Mouse (Mus musculus) bone marrow, adult 2 months (tissue): ENCODE data around the gene Itk. TPM values are rescaled to one million over a fixed set of nuclear protein-coding genes. Genes with fewer than 3 reads are reported as not detected.

Source experiments
- H3K27ac ChIP-seq: fragments of 200-500 bp; 2 replicates; pipeline ENCODE4 v1.5.1; 2012; ENCODE audit warnings: low read depth, mild to moderate bottlenecking, control low read depth, inconsistent platforms, low read length; ENCODE audit not compliant: control insufficient read depth, poor library complexity, insufficient read depth
- H3K4me1 ChIP-seq: fragments of 200-500 bp; 2 replicates; pipeline ENCODE4 v1.6.1; 2011; ENCODE audit warnings: low read length; ENCODE audit not compliant: control insufficient read depth, insufficient read depth
- H3K4me3 ChIP-seq: fragments of 200-500 bp; replicated peaks from 2 replicates; pipeline ENCODE3; 2011; ENCODE audit warnings: mild to moderate bottlenecking, low read depth, low read length, control low read depth; ENCODE audit not compliant: control insufficient read depth
- CTCF ChIP-seq: fragments of 200-500 bp; IDR thresholded peaks from 2 replicates; pipeline ENCODE4 v1.5.1; 2011; ENCODE audit warnings: low read length, control low read depth; ENCODE audit not compliant: control insufficient read depth, insufficient read depth
- POLR2A ChIP-seq: fragments of 200-500 bp; IDR thresholded peaks from 2 replicates; pipeline ENCODE4 v1.6.1; 2011; ENCODE audit warnings: low read depth, mild to moderate bottlenecking, control low read depth, low read length, borderline replicate concordance; ENCODE audit not compliant: control insufficient read depth
- WGBS: fragments of 180-500 bp; shearing (Covaris S2); methylation state at CpG from one replicate; pipeline ENCODE4 v1.1.7; 2018; 5-methylcytosine and 5-hydroxymethylcytosine counted together
- polyA plus RNA-seq: library from polyadenylated mRNA; stranded (reverse); fragments of >200 nt; gene quantifications from 2 replicates; pipeline ENCODE4 v1.2.4, GENCODE M21; 2011; ENCODE audit warnings: low replicate concordance; ENCODE audit not compliant: missing spikeins, insufficient read depth, insufficient read length

The Itk gene
- polyA plus RNA-seq, 1 experiment: 4.4 TPM

DNA sequence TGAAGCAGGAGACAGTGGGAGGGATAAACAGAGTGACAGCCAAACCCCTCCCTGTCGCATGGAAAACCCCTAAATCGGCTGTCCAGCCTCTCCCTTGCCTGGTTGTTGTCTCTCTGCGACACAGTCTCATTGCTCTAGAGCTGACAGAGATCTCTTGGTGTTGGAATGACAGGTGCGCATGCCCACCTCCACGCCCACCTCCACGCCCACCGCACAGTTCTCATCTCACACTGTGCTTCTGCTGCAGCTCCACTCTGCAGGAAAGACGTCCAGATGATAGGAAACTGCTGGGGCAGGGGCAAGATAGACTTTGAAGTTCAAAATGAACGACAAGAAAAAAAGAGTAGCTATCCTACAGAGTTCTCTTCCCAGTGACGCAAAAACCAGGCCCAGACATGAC, 85.2 kb downstream of the Itk start:
- Histone ChIP-seq H3K4me1 (peaks cover 9% of the 10 kb centered on the region), H3K27ac (peak overlapping the region; percentile 73), H3K4me3 (no peak overlapping the region)
- 62% methylated on average over 10 of the region's 10 CpGs for WGBS
- TF ChIP-seq POLR2A (no peak), CTCF (no peak)

DNA sequence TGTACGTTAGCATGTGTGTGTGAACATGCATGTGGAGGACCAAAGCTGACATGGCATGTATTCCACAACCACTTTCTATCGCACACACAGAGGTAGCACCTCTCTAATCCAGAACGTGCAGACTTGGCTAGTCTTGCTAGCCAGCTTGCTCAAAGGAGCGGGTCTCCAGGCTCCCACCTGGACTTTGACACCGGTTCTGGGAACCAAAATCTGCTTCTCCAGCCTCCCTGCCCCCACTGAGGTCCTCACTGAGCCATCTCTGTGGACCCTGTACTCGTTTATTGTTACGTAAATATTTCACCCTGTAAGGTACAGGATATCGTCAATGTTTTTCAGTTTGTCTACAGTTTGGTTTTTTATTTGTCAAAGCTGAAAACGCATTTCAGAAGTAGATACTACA, 86.8 kb downstream of the Itk start:
- H3K4me1 ChIP-seq: peaks cover 7% of the 10 kb centered on the region
- no peak overlapping the region for H3K4me3 ChIP-seq
- no peak overlapping the region for H3K27ac ChIP-seq
- TF ChIP-seq CTCF (no peak), POLR2A (no peak)
- 80% methylated on average over 9 of the region's 9 CpGs for WGBS

- WGBS: 86% methylated on average over 23 of the region's 23 CpGs
- no peak overlapping the region for H3K27ac ChIP-seq
- TF ChIP-seq POLR2A (no peak), CTCF (no peak)
- peaks cover 7% of the 10 kb centered on the region for H3K4me1 ChIP-seq
- no peak overlapping the region for H3K4me3 ChIP-seq
Measured at GRCm38 (mm10) chr11:46301579-46302248, 87.6 kb downstream of the Itk start.

DNA sequence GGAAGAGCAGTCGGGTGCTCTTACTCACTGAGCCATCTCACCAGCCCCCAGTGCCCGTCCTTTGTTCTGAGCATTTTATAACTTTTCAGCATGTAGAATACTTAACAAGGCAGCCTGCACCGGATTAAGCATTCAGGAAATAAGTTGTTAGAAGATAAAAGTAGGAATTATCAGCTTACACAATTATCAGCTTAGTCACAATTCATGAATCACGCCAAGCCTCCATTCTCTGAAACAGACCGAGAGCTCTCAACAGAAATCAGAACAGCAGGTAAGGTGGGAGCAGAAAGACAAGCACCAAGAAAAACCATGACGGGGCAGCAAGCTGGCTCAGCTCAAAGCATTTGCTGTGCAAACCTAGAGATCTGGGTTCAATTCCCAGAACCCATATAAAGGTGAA, 89.4 kb downstream of the Itk start:
- Histone ChIP-seq H3K4me1 (peaks cover 2% of the 10 kb centered on the region; the same call in 1 of the 2 replicates), H3K4me3 (no peak overlapping the region), H3K27ac (no peak overlapping the region)
- TF ChIP-seq CTCF (no peak), POLR2A (no peak)
- 41% methylated on average over 6 of the region's 6 CpGs for WGBS

- H3K4me1 ChIP-seq: peaks cover 2% of the 10 kb centered on the region; the same call in 1 of the 2 replicates
- H3K4me3 ChIP-seq: no peak overlapping the region
- WGBS: 28% methylated on average over 13 of the region's 13 CpGs
- TF ChIP-seq CTCF (no peak), POLR2A (no peak)
- no peak overlapping the region for H3K27ac ChIP-seq
Measured at GRCm38 (mm10) chr11:46298889-46299785, 90.2 kb downstream of the Itk start.

GRCm38 (mm10) chr11:46294390-46294789, 94.9 kb downstream of the Itk start:
- 88% methylated on average over 11 of the region's 11 CpGs for WGBS
- Histone ChIP-seq H3K4me1 (no peaks in the 10 kb centered on the region), H3K4me3 (no peak overlapping the region), H3K27ac (no peak overlapping the region)
- TF ChIP-seq CTCF (no peak), POLR2A (no peak)

DNA sequence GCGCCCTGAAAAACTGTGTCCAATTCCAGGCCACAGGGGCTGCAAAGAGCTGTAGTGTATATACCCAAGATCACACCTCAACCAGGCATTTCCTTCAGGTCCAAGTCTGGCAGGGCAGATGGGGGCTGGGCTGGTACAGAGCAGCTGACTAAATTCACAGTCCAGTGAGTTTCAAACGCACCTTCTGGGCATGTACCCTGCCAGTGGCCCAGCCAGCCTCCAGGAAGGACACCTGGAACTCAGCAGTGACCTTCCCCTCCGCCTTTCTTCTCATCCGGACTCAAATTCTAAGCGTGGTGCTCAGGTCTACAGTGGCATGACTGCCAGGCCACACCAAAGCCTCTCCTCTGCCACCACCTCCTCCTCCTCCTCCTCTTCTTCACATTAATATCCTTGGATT, 95.8 kb downstream of the Itk start:
- TF ChIP-seq POLR2A: no peak
- no peak for TF ChIP-seq CTCF
- no peak overlapping the region for H3K4me3 ChIP-seq
- no peaks in the 10 kb centered on the region for H3K4me1 ChIP-seq
- WGBS: 86% methylated on average over 5 of the region's 5 CpGs
- H3K27ac ChIP-seq: no peak overlapping the region

DNA sequence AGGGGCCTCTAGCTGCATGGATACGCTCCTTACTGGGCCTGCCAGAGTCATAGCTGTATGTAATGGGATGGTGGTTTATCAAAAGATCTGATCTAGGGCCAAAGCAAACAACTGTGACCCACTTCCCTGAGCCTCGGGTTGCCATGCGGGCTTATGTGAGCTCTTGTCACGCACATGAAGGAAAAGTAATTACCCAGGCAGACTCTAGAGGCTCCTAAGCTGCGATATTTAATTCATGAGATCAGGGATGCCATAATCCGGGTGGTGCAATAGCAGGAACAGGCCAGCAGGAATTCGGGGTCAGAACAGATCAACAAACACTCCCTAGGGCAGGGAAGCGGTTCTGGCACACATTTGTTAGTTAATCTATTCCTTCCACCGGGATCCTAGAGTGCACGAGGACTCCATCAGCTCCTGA, 98.3 kb downstream of the Itk start:
- TF ChIP-seq POLR2A (no peak), CTCF (no peak)
- 85% methylated on average over 10 of the region's 10 CpGs for WGBS
- H3K4me1 ChIP-seq: peaks cover 2% of the 10 kb centered on the region
- no peak overlapping the region for H3K27ac ChIP-seq
- H3K4me3 ChIP-seq: no peak overlapping the region
